Mouse (Mus musculus) C2C12 (cell line): ENCODE measurements at regions not wholly inside any gene's neighbourhood (a gene's known extent, or its start where the extent isn't known, plus 50 kb on each side); places are given as distances from the start of the nearest gene placed in this dataset.

Experiments
- H3K27me3 ChIP-seq: one replicate; pipeline ENCODE4 v1.6.1; 2011; ENCODE audit not compliant: control insufficient read depth, insufficient read depth, insufficient read length
- H3K36me3 ChIP-seq: one replicate; pipeline ENCODE4 v1.6.1; 2011; ENCODE audit not compliant: control insufficient read depth, insufficient read depth
- H3K4me3 ChIP-seq: one replicate; pipeline ENCODE4 v1.5.1; 2011; ENCODE audit warnings: mild to moderate bottlenecking, control low read depth; ENCODE audit not compliant: poor library complexity, insufficient read depth, severe bottlenecking
- H3K79me2 ChIP-seq: one replicate; pipeline ENCODE4 v1.6.1; 2011; ENCODE audit not compliant: control insufficient read depth, insufficient read depth
- H3K79me3 ChIP-seq: one replicate; pipeline ENCODE4 v1.6.1; 2011; ENCODE audit warnings: low read depth, control low read depth
- H3ac ChIP-seq: one replicate; pipeline ENCODE3; 2011; ENCODE audit warnings: low read depth; ENCODE audit not compliant: control insufficient read depth, insufficient read length
- FOSL1 ChIP-seq: IDR thresholded peaks from one replicate; pipeline ENCODE4 v1.8.0; 2011; ENCODE audit warnings: mild to moderate bottlenecking, low read length; ENCODE audit not compliant: poor library complexity, insufficient read depth, severe bottlenecking
- MYOD1 ChIP-seq: IDR thresholded peaks from one replicate; pipeline ENCODE4 v1.6.1; 2011; ENCODE audit warnings: low read depth; ENCODE audit not compliant: control insufficient read depth, insufficient read length

DNA sequence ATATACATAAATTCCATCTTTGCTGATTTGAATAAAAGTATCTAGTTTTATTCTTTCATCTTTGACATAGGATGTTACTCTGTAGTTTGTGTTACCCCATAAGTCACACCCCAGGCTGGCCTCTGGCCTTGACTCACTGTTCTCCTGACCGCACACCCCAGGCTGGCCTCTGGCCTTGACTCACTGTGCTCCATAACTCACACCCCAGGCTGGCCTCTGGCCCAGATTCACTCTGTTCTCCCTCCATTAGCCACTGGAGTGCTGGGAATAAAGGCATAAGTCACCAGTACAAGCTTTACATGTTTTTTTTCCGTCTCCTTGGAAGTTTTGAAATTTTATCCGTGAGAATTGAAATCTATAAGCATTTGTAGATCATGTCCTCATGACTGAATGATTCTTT, 56.2 kb upstream of the Fmr1 start:
- TF ChIP-seq MYOD1 (no peak), FOSL1 (peak; percentile 5)
- Histone ChIP-seq H3ac (no peak overlapping the region), H3K36me3 (no peaks in the 10 kb centered on the region), H3K79me3 (no peaks in the 10 kb centered on the region), H3K4me3 (no peak overlapping the region), H3K79me2 (no peaks in the 10 kb centered on the region), H3K27me3 (no peaks in the 10 kb centered on the region)
